Mouse (Mus musculus): ENCODE measurements around the gene Jam2. TPM values are rescaled to one million over a fixed set of nuclear protein-coding genes. Genes with fewer than 3 reads are reported as not detected.
A peak's percentile ranks its signal among the peaks of the same experiment; 100 is the strongest.

Gene Jam2
- polyA plus RNA-seq, 1 experiment from 2014 or later = 12.4 TPM

GRCm38 (mm10) chr16:84804866-84805265 is 30.9 kb downstream of the Jam2 start:
- Histone ChIP-seq H3K4me2 (no peak overlapping the region), H3K27me3 (ENCODE audit: insufficient read depth, low read length) (no peaks in the 10 kb centered on the region), H3K36me3 (ENCODE audit: insufficient read depth) (no peaks in the 10 kb centered on the region), H3K4me1 (ENCODE audit: insufficient read depth) (no peaks in the 10 kb centered on the region), H3K4me3 (ENCODE audit: low read depth, low read length) (no peak overlapping the region), H3K9me3 (ENCODE audit: low read depth, low read length) (no peaks in the 10 kb centered on the region), H3K9ac (no peak overlapping the region), H3K27ac (ENCODE audit: low read depth) (0 out of 2 replicates have a peak overlapping the region, but pooled peaks have one; percentile 13)
- ATAC-seq (ENCODE audit: insufficient read depth) (no peak), DNase-seq (peak; percentile 42)
- WGBS = 65% methylated on average over 5 of the region's 5 CpGs
- TF ChIP-seq CTCF (IDR thresholded peaks at IDR 0.05; ENCODE audit: low read depth) = no peak

GRCm38 (mm10) chr16:84806175-84806574 is 32.3 kb downstream of the Jam2 start:
- no peaks in the 10 kb centered on the region for H3K4me1 ChIP-seq (ENCODE audit: insufficient read depth)
- H3K4me3 ChIP-seq (ENCODE audit: low read depth, low read length) = no peak overlapping the region
- DNase-seq (no peak), ATAC-seq (ENCODE audit: insufficient read depth) (no peak)
- no peak for TF ChIP-seq CTCF (IDR thresholded peaks at IDR 0.05; ENCODE audit: low read depth)
- no peak overlapping the region for H3K27ac ChIP-seq (ENCODE audit: low read depth)
- 89% methylated on average over 3 of the region's 3 CpGs for WGBS
- no peaks in the 10 kb centered on the region for H3K9me3 ChIP-seq (ENCODE audit: low read depth, low read length)
- H3K36me3 ChIP-seq (ENCODE audit: insufficient read depth) = no peaks in the 10 kb centered on the region
- H3K4me2 ChIP-seq = no peak overlapping the region
- H3K27me3 ChIP-seq (ENCODE audit: insufficient read depth, low read length) = no peaks in the 10 kb centered on the region
- H3K9ac ChIP-seq = no peak overlapping the region

GRCm38 (mm10) chr16:84807874-84808273 is 34.0 kb downstream of the Jam2 start:
- ATAC-seq (ENCODE audit: insufficient read depth) = no peak
- H3K27me3 ChIP-seq (ENCODE audit: insufficient read depth, low read length) = no peaks in the 10 kb centered on the region

GRCm38 (mm10) chr16:84810254-84810653 is 36.3 kb downstream of the Jam2 start:
- Histone ChIP-seq H3K4me2 (no peak overlapping the region), H3K36me3 (ENCODE audit: insufficient read depth) (no peaks in the 10 kb centered on the region), H3K9ac (no peak overlapping the region), H3K9me3 (ENCODE audit: low read depth, low read length) (no peaks in the 10 kb centered on the region), H3K4me3 (ENCODE audit: low read depth, low read length) (no peak overlapping the region), H3K27ac (ENCODE audit: low read depth) (no peak overlapping the region), H3K4me1 (ENCODE audit: insufficient read depth) (no peaks in the 10 kb centered on the region), H3K27me3 (ENCODE audit: insufficient read depth, low read length) (no peaks in the 10 kb centered on the region)
- WGBS = 70% methylated on average over 1 of the region's 1 CpGs
- TF ChIP-seq CTCF (IDR thresholded peaks at IDR 0.05; ENCODE audit: low read depth) = no peak
- ATAC-seq (ENCODE audit: insufficient read depth) (no peak), DNase-seq (no peak)

More at GRCm38 (mm10) chr16:84807874-84808273, 34.0 kb downstream of the Jam2 start:
- H3K9me3 ChIP-seq (ENCODE audit: low read depth, low read length) = no peaks in the 10 kb centered on the region
- no peak overlapping the region for H3K27ac ChIP-seq (ENCODE audit: low read depth)
- 91% methylated on average over 7 of the region's 7 CpGs for WGBS
- no peaks in the 10 kb centered on the region for H3K4me1 ChIP-seq (ENCODE audit: insufficient read depth)
- no peaks in the 10 kb centered on the region for H3K36me3 ChIP-seq (ENCODE audit: insufficient read depth)
- DNase-seq = no peak
- no peak overlapping the region for H3K9ac ChIP-seq
- no peak overlapping the region for H3K4me3 ChIP-seq (ENCODE audit: low read depth, low read length)
- H3K4me2 ChIP-seq = no peak overlapping the region
- no peak for TF ChIP-seq CTCF (IDR thresholded peaks at IDR 0.05; ENCODE audit: low read depth)

- no peak overlapping the region for H3K9ac ChIP-seq
- H3K4me2 ChIP-seq = no peak overlapping the region
- H3K9me3 ChIP-seq (ENCODE audit: low read depth, low read length) = no peaks in the 10 kb centered on the region
- H3K27ac ChIP-seq (ENCODE audit: low read depth) = no peak overlapping the region
- H3K36me3 ChIP-seq (ENCODE audit: insufficient read depth) = no peaks in the 10 kb centered on the region
- no peak overlapping the region for H3K4me3 ChIP-seq (ENCODE audit: low read depth, low read length)
- ATAC-seq (ENCODE audit: insufficient read depth) (no peak), DNase-seq (no peak)
- no peak for TF ChIP-seq CTCF (IDR thresholded peaks at IDR 0.05; ENCODE audit: low read depth)
- H3K4me1 ChIP-seq (ENCODE audit: insufficient read depth) = no peaks in the 10 kb centered on the region
- no peaks in the 10 kb centered on the region for H3K27me3 ChIP-seq (ENCODE audit: insufficient read depth, low read length)
- 68% methylated on average over 8 of the region's 8 CpGs for WGBS
These were observed 39.9 kb downstream of the Jam2 start for GRCm38 (mm10) chr16:84813852-84814251.

GRCm38 (mm10) chr16:84814511-84814910 is 40.6 kb downstream of the Jam2 start:
- Histone ChIP-seq H3K9ac (no peak overlapping the region), H3K4me3 (ENCODE audit: low read depth, low read length) (no peak overlapping the region), H3K36me3 (ENCODE audit: insufficient read depth) (no peaks in the 10 kb centered on the region), H3K27me3 (ENCODE audit: insufficient read depth, low read length) (no peaks in the 10 kb centered on the region), H3K27ac (ENCODE audit: low read depth) (no peak overlapping the region), H3K9me3 (ENCODE audit: low read depth, low read length) (no peaks in the 10 kb centered on the region), H3K4me2 (no peak overlapping the region), H3K4me1 (ENCODE audit: insufficient read depth) (no peaks in the 10 kb centered on the region)
- TF ChIP-seq CTCF (IDR thresholded peaks at IDR 0.05; ENCODE audit: low read depth) = no peak
- WGBS = 70% methylated on average over 8 of the region's 8 CpGs
- no peak for DNase-seq
- ATAC-seq (ENCODE audit: insufficient read depth) = no peak

- no peaks in the 10 kb centered on the region for H3K36me3 ChIP-seq (ENCODE audit: insufficient read depth)
- peak; percentile 54 for ATAC-seq (ENCODE audit: insufficient read depth)
- H3K27ac ChIP-seq (ENCODE audit: low read depth) = no peak overlapping the region
- no peak overlapping the region for H3K4me2 ChIP-seq
- DNase-seq = peak; percentile 76
- H3K9me3 ChIP-seq (ENCODE audit: low read depth, low read length) = no peaks in the 10 kb centered on the region
- TF ChIP-seq CTCF (IDR thresholded peaks at IDR 0.05; ENCODE audit: low read depth) = peak; percentile 74
- WGBS = 35% methylated on average over 7 of the region's 7 CpGs
- H3K9ac ChIP-seq = no peak overlapping the region
- no peaks in the 10 kb centered on the region for H3K27me3 ChIP-seq (ENCODE audit: insufficient read depth, low read length)
- no peak overlapping the region for H3K4me3 ChIP-seq (ENCODE audit: low read depth, low read length)
- H3K4me1 ChIP-seq (ENCODE audit: insufficient read depth) = no peaks in the 10 kb centered on the region
These were observed 43.5 kb downstream of the Jam2 start for GRCm38 (mm10) chr16:84817423-84817822.

GRCm38 (mm10) chr16:84825009-84825408 is 51.1 kb downstream of the Jam2 start:
- H3K4me2 ChIP-seq = no peak overlapping the region
- TF ChIP-seq CTCF (IDR thresholded peaks at IDR 0.05; ENCODE audit: low read depth) = no peak
- DNase-seq = peak; percentile 71
- 0 out of 2 replicates have a peak overlapping the region, but pooled peaks have one; percentile 18 for H3K27ac ChIP-seq (ENCODE audit: low read depth)
- no peak overlapping the region for H3K9ac ChIP-seq
- peaks cover 64% of the 10 kb centered on the region for H3K36me3 ChIP-seq (ENCODE audit: insufficient read depth)
- no peaks in the 10 kb centered on the region for H3K9me3 ChIP-seq (ENCODE audit: low read depth, low read length)
- peak; percentile 81 for ATAC-seq (ENCODE audit: insufficient read depth)
- H3K4me1 ChIP-seq (ENCODE audit: insufficient read depth) = no peaks in the 10 kb centered on the region
- H3K27me3 ChIP-seq (ENCODE audit: insufficient read depth, low read length) = no peaks in the 10 kb centered on the region
- H3K4me3 ChIP-seq (ENCODE audit: low read depth, low read length) = no peak overlapping the region
- WGBS = 60% methylated on average over 6 of the region's 6 CpGs

Measured in lung, embryonic 14.5 days (tissue).